Mouse (Mus musculus) kidney, adult 2 months (tissue): ENCODE measurements at regions not wholly inside any gene's neighbourhood (a gene's known extent, or its start where the extent isn't known, plus 50 kb on each side); places are given as distances from the start of the nearest gene placed in this dataset.

Source experiments
- CTCF ChIP-seq: fragments of 200-500 bp; conservative IDR thresholded peaks from 2 replicates; pipeline ENCODE4 v1.5.1; 2011; ENCODE audit warnings: low read depth, mild to moderate bottlenecking, control low read depth, low read length, moderate library complexity, mixed read lengths; ENCODE audit not compliant: insufficient read depth, insufficient read length
- POLR2A ChIP-seq: fragments of 200-500 bp; IDR thresholded peaks from one replicate; pipeline ENCODE4 v1.6.1; 2011; ENCODE audit warnings: low read depth, low read length, control low read depth

DNA sequence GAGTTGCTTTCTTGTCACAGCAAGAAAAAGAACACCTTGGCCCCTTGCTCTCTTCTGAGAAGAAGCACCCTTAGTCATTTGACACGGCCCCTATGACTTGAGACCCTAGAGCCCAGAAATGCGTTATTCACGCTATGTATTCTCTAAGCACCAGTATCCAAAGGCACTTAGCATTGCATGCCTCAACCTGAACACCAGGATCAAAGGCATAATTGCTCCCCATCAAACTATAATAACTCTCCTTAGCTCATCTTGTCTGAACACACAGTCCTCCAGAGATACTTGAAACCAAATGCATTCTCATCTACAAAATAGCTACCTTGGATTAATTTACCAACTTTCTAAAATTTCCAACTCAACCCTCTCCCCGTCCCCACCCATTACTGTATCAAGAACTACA, 437.5 kb downstream of the Ate1 start:
- TF ChIP-seq CTCF = no peak
- no peak for TF ChIP-seq POLR2A
